Mouse (Mus musculus): ENCODE measurements at regions not wholly inside any gene's neighbourhood (a gene's known extent, or its start where the extent isn't known, plus 50 kb on each side); places are given as distances from the start of the nearest gene placed in this dataset.

DNA sequence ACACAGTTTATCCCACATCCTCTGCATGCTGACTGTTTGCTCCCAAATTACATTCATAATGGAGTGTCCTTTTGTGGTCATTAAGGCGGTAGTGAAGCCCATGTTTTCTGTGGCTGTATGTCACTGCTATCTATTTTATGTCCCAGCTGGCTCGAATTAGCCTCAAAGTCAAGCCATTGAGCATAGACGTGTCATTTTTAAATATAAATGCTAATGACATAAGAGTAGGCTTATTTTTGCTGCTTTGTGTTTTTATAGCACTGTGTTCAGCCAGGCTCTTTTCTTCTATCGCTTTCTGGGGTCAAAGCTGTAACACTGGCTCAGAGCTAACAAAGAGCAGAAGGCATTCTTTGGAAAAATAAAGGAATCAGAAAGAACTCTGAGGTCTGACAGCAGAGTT lies 83.8 kb upstream of the Pkn2 start:
- DNase-seq (ENCODE audit: low read depth, low spot score): no peak

- DNase-seq (ENCODE audit: low read depth, low spot score): peak; percentile 36
These were observed 82.1 kb upstream of the Pkn2 start for GRCm38 (mm10) chr3:142963818-142964372.

GRCm38 (mm10) chr3:142957768-142958167 lies 76.0 kb upstream of the Pkn2 start:
- DNase-seq (ENCODE audit: low read depth, low spot score): no peak

GRCm38 (mm10) chr3:142948771-142949170 lies 67.0 kb upstream of the Pkn2 start:
- peak; percentile 55 for DNase-seq (ENCODE audit: low read depth, low spot score)

DNA sequence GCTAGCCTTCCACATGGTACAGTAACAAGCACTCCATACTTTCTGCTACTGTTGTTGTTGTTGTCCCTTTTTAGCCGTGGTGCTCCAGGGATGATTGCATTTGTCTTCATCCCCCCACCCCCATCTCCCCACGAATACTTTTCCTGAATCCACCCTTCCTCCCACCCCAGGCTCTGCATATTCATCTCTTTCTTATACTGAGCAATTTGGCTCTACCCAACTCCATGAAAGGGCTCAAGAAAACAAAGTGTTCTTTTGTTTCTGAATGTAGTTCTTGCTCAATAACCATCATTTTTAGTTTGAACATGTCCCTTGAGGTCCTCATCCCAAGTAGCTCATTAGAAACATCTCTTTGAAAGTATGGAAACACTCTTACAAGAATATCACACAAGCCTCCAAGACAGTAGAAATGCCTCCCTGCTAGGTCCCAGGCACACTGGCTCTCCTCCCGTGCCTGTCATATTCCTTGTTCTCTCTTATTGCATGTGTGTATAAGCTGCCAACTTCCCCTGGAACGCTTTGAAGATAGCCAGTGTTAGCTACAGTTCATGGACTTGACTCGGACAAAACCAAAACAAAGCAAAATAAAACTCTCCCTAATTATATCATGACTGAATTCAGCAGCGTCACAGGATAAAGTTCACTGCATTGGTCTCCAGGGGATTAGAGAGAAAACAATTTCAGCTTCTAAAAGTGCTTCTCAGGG lies 59.7 kb upstream of the Pkn2 start:
- no peak for DNase-seq (ENCODE audit: low read depth, low spot score)

DNA sequence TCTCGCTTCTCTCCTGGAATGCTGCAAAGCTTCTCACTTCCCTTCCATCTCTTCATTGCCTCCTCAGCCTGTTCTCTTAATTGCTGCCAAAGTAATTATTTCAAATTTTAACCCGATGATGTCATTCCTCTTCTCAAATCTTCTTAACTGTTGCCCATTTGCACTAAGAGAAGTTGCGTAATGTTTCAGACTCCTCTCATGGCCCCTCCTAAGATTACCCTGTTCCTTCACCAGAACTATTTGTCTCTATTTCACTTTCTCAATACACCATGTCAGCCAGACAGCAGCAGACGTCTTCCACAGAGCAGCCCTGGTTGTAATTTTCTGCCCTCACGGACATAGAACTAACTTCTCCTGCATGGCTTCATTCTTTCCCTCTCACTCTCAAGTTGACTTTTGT lies 59.1 kb upstream of the Pkn2 start:
- DNase-seq (ENCODE audit: low read depth, low spot score): no peak

- DNase-seq (ENCODE audit: low read depth, low spot score): no peak
These were observed 58.0 kb upstream of the Pkn2 start for GRCm38 (mm10) chr3:142939773-142940172.

DNA sequence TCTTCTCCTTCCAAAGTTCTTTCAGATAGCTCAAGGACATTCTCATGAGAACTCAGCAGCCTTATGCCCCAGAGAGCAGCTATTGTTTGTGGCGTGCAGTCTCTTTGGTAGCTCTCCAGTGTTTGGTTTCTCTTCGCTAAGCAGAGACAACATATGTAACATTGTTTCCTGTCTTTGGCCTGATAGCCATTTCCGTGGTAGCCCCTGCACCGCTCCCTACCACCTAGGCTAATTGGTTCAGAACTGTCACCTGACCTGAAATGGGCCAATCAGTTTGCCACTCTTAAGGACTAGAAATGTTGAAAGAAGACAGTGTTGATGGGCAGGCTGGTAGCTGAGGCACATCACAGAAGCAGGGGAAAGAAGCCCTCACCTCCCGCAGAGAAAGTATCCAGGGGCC lies 54.1 kb upstream of the Pkn2 start:
- no peak for DNase-seq (ENCODE audit: low read depth, low spot score)

- no peak for DNase-seq (ENCODE audit: low read depth, low spot score)
These were observed 52.5 kb upstream of the Pkn2 start for GRCm38 (mm10) chr3:142934326-142934725.

DNA sequence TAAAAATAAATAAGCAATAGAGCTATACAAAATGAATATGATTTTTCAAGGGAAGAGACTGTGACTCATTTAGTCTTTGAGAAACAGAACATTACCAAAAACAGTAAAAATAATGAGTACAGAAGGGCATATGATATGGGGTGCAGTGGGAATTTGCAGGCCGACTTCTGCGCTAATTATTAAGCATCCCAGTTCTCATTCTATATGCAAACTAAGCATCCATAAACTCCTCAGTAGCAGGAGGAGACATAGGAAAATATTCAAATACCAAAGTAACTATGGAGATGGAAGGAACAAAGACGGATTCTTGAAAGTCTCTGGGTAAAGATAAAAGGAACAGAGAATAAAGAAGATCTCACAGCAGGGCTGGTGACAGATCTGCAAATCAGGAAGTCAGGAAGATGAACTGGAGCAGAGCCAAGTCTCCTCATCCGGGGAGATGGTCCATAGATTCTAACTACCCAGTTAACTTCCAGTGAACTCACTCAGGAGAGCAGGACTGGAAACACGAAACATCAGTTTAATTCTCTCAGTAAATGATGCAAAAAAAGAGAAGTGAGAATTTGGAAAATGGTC lies 52.0 kb upstream of the Pkn2 start:
- peak; percentile 7 for DNase-seq (ENCODE audit: low read depth, low spot score)
